Mouse (Mus musculus): ENCODE results near the gene Rcn1.

Gene Rcn1

DNA sequence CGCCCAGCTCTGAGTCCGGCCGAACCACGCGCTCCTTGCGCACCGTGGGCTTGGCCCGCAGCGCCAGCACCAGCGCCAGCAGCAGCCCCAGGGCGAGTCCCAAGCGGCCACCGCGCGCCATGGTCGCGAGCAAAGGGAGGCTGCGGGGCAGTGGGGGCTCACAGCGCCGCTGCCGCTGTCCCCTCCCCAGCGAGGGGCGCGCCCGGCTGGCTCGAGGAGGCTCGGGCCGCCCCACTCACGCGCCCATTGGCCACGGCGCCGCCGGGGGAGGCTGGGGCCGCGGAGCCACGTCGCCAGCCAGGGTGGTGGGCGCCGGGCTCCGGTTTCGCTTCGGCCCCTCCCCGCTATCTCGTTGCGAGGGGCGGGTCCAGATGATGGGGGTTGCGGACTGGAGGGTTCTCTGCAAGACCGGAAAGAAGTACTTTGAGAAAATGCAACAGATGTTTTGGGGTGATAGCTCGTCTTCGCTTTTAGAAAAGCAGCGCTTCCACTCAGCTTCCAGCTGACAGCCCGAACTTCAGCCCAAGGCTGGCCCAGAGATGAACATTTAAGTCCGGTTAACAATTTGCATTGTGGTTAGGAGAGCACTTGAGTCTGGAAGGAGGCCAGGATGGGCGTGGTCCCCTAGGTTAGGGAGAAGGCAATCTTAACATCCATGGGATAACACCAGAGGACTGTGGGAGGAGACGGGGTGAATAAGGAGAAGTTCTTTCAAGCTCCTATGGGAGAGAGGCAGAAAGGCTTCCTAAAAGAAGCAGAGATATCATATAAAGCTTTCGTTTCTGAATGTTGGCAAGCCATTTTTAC is at the start of gene Rcn1:
Rcn1 (minus strand) TSS at position 235 of the 807 bp plus-strand sequence.
- peak; percentile 52 for DNase-seq (ENCODE audit: extremely low spot score, low read depth, low spot score)

DNA sequence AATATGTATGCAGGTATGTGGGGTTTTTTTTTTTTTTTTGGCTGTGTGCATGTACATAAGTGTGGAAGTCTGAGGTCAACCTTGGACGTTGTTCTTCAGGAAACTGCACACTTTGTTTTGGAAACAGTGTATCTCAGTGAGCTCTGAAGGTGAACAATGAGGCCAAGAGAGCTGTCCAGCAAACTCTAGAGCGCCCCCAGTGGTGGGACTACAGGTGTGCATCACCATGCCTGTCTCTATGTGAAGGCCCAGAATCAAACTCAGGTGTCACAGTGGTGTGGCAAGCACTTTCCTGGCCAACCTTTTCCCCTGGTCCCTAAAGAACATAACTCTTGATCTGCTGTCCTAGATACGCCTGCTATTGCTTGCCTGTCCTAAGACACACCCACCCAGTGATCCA is 45.0 kb upstream of the Rcn1 start:
- no peak for DNase-seq (ENCODE audit: extremely low spot score, low read depth, low spot score)

DNA sequence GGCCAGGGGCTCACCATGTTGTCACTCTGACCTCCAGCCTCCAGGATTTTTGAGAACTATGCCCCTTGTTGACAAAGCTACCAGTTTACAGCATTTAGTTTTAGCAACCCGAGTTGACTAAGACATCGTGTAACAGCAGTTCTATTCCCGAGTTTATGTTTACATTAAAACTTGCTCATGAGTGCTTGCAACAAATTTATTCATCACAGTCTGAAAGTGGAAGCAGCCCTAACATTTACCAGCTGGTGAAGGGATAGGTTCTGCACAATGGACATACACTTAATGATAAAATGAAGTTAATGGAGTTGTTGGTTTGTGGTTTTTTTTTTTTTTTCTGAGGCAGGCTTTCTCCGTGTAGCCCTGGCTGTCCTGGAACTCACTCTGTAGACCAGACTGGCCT is 39.9 kb upstream of the Rcn1 start:
- no peak for DNase-seq (ENCODE audit: extremely low spot score, low read depth, low spot score)

DNA sequence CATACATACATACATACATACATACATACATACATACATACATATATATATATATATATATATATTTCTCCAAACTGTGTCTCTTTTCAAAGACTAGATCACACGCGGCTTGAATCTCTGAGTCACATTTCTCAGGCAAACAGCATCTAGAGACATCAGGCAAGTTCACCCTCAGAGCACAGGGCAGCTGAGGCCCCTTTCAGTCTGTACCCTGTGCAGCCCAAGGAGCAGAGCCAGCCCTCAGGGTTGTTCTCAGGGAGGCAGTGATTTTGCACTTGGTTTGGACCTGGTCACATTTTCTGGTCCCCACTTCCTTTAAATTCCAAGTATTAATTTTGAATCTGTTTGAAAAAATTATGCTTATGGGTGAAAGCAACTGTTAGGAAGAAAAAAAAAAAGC is 39.4 kb upstream of the Rcn1 start:
- no peak for DNase-seq (ENCODE audit: extremely low spot score, low read depth, low spot score)

DNA sequence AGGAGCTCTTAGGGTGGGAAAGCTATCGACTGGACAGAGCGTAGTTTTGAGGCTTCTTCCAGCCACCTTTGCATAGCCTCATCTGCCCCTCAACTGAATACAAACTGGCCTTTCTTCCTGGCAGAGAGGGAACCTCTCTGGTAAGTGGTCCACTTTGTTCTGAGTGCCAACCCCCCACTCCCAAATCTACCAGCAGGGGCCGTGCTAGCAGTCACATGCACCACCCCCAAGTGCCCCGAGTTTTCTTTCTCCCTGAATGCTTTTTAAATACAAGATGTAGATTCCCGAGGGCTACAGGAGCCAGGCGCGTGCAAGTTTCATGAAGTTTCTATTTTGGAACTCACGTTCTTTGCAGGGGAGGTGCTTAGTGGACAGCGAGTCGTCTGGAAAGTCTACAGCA is 33.8 kb upstream of the Rcn1 start:
- no peak for DNase-seq (ENCODE audit: extremely low spot score, low read depth, low spot score)

DNA sequence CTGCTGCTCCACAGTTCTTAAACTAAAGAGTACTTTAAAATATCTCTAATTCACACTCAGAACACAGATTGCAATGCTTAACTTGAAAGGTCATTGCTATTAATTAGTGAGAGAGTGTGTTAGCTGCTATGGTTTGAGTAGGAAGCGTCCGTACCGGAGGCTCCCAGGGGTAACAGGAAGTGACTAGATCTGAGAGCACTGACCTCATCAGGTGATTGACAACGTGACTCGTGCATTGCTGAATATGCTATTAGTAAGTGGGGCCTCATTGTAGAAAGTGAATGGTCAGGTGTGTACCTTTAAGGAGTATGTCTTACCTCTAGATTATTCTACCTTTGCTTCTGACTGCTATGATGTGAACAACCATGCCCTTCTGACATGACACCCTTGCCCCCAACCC is 31.3 kb upstream of the Rcn1 start:
- no peak for DNase-seq (ENCODE audit: extremely low spot score, low read depth, low spot score)

DNA sequence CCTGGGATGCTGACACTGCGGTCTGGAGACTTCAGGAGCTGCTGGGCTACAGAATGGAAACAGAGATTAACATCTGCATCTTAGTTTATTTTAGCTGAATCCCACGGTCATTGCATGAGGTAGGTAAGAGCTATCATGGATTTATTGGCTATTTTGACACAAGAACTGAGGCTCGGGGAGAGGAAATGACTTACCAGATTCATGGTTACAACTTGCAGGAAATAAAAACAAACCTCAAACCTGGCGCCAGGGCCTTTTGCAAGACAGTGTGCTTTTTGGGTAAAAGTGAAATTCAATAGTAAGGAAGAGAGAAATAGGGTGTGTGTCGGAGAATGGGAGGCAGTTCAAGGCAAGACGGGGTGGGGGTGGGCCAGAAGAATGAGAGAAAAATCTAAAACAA is 30.8 kb upstream of the Rcn1 start:
- no peak for DNase-seq (ENCODE audit: extremely low spot score, low read depth, low spot score)

DNA sequence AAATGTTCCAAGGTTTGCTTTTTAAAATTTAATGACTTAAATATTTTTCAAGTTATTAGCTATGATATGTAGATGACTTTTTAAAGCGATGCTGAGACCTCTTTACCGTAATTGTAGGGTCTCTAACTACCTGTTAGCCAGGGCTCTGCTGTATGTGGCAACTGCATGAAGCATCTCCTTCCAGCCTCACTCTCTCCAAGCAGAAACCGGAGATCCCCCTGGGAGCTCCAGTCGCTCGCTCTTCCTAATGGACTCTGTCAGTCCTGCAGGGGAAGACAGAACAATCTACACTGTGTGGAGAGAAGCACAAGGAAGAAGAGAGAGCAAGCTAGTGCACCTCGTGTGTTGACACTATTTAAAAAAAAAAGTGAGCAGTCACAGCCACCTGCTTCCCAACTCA is 29.3 kb upstream of the Rcn1 start:
- no peak for DNase-seq (ENCODE audit: extremely low spot score, low read depth, low spot score)

DNA sequence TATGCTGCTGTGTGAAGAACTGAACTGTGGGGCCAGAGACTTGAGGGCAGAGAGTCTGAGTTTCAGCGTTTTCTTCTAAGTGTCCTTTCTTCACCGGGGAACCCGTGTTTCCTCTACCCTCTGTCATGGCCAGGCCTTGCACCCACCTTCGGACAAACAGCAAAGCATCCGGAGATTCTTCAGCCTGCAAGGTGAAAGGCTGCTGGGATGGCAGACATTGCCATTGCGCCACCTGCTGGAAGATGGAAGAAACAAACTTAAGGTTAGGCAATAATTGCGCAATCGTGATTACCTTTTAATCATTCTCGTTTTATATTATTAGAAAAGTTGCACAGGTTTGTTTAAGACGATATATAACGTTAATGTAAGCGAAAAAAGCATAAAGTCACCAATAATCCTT is 28.9 kb upstream of the Rcn1 start:
- DNase-seq (ENCODE audit: extremely low spot score, low read depth, low spot score) = peak; percentile 66

DNA sequence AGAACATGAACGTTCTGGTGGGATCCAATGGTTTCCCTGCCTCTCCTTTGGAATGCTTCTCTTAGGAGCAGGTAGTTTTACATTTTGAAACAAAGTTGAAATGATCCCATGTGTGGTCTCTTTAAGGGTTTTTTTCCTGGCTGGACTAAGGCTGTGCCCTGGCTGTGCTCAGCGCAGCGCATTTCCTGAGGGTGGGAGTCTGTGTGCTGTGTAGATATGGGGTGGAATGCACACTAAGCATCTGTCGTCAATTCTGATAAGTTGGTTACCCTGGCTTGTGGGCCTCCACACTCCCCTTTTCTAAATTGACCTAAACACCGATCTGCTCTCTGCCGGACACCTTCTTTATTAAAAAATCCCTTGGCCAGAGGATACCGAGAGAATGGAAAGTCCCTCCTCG is 28.3 kb upstream of the Rcn1 start:
- no peak for DNase-seq (ENCODE audit: extremely low spot score, low read depth, low spot score)

DNA sequence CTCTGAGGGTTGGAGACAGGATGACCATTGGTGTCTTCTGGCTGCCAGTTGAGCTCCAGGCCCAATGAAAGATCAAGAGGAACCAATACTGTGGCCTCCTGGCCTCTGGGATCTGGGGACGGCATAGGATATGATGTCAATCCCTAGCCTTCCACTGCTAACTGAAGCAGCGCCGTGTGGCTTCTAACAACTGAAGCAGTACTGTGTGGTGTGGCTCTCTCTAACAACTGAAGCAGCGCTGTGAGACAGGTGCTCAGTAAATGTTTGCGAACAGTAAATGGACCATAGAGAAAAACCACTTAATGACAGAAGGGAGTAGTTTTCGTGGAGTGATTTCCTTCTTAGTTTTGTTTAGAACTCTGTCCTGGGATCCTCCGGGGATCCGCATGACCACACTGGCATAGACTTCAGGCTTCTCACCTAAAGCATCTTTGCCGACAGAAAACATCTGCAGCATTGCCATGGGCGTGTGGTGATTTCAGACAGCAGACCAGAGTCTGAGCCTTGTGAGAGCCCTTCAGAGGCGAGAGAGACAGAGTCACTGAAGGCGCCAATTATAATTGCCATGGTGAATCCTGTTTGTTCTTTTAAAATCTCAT is 19.6 kb upstream of the Rcn1 start:
- DNase-seq (ENCODE audit: extremely low spot score, low read depth, low spot score) = no peak

DNA sequence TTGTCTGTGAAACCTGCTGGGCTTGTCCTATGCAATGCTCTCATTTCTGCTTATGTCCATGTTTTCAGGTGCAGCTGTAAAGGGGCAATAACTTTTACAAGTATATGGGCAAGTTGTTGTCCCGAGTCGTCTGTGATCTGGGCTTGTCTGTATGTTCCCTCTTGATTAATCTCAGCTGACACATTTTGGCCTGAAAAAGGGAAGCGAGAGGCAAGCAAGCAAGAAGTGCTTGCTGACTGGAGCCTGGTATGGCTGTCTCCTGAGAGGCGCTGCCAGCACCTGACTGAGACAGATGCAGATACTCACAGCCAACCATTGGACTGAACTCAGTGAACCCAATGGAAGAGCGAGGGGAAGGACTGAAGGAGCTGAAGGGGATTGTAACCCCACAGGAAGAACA is 18.5 kb upstream of the Rcn1 start:
- no peak for DNase-seq (ENCODE audit: extremely low spot score, low read depth, low spot score)

DNA sequence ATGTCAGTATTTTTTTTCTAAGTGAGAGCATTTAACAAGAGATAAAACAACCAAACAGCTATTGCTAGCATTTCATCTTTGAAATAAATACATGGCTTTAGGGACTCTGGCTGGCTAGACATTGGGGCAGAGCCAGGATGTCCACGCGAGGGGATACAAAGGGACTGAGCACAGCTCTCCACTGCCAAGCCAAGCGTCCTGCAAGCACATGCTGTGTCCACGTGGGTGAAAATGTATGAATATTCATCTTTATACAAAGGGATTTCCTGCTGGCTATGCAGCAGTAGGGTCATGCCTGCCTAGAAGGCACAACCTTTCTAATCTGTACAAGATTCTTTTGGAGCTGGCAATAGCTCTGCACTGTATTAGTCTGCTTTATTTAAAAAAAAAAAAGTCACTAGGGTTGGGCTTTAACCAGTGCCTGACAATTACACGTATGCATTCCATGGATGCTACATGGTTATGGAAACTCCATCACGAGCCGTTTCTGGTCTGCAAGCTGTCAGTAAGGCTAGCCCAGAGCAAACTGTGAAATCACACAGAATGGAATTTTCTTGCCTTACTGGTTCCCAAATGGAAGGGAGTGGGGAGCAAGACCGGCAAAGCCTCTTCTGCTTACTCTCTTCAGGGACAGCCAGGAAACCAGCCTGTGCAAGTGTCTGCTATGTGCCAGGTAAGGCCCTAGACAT is 17.7 kb upstream of the Rcn1 start:
- no peak for DNase-seq (ENCODE audit: extremely low spot score, low read depth, low spot score)

DNA sequence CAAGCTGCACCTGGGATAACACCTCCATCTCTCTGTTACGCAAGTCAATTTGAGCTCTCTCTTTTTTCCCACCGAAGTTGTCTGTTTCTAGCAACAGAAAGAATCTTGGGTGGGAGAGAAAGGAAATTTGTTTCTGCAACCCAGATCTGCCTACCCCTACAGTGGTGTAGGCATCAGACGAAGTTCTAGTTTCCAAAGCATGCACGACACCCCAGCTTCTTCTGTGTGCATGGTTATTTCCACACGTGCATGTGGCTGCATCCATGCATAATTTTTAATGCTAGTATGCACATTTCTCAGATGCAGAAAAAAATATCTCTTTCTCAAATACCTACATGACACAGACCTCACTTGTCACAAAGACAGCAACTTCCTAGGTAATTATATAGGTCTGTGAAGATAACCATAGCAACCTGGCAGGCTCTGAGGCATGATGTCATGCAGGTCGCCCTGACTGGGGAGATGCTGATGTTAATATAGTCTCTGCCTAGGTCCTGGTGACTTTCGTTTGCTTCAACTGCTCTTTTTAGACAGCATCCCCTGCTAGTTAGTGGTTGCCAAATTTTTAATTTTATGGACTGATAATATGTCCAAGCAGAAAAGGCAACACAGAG is 17.0 kb upstream of the Rcn1 start:
- DNase-seq (ENCODE audit: extremely low spot score, low read depth, low spot score) = no peak

DNA sequence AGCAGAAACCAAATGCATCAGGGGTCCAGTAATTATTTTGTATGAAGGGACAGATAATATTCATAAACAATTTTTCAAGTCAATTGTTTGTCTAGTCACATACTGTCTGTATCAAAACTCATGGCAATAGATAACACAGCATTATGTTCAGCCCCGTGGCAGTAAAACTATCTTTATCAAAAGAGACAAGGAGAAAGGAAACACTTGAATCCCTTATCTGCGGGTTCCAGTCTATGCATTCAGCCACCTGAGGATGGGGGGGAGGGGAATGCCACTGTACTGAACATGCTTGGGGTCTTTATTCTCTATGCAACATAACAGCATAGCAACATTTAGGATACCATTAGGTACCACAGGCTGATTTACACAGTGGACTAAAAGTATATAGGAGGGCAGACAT is 15.2 kb upstream of the Rcn1 start:
- DNase-seq (ENCODE audit: extremely low spot score, low read depth, low spot score) = no peak

DNA sequence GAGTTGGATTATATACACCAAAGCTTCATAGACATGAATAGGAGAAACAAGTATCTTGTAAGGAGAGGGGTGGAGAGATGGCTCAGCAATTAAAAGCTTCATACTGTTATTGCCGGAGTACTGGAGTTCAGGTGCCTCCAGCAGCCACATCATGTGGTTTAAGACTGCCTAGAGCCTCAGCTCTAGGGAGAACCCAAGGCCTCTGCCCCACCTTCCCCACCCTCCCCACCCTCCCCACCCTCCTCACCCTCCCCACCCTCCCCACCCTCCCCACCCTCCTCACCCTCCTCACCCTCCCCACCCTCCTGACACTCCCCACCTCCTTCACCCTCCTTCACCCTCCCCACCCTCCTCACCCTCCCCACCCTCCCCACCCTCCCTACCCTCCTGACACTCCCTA is 10.1 kb upstream of the Rcn1 start:
- no peak for DNase-seq (ENCODE audit: extremely low spot score, low read depth, low spot score)

DNA sequence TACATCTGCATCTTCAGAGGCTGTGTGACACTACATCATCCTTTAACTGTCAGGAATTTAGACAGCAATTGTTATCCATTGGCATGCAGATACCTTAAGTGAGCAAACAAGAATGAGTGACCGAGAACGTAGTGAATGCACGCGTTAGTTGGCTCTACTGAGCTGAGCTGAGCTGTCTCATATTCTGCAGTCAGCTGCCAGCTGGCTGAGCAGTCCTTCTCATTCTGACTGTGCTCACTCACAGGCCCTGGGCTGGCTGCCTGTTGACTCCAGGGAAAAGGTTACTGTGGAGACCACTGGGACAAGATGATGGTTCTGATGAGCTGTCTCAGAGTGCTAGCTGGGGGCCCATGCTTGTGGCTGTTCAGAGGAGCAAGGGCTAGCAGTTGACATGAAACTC is 9.4 kb upstream of the Rcn1 start:
- DNase-seq (ENCODE audit: extremely low spot score, low read depth, low spot score) = no peak

DNA sequence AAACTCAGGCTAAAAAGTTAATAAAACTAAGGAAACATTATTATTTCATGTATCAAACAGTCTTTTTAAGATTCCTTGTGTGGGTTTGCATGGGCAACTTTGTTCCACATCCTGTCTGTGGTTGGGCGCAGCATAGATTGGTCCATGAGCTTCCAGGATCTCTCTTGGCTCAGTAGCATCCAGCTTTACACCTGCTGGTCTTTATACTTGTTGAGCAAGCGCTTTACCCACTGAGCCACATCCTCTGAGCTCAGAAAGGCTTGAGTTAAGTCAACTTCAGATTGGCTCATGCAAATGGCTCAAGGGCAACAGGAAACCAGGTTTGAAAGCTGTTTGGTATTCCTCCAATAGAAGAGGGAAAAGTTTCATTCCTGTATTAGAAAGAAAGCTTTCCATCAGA is 3.1 kb upstream of the Rcn1 start:
- no peak for DNase-seq (ENCODE audit: extremely low spot score, low read depth, low spot score)

DNA sequence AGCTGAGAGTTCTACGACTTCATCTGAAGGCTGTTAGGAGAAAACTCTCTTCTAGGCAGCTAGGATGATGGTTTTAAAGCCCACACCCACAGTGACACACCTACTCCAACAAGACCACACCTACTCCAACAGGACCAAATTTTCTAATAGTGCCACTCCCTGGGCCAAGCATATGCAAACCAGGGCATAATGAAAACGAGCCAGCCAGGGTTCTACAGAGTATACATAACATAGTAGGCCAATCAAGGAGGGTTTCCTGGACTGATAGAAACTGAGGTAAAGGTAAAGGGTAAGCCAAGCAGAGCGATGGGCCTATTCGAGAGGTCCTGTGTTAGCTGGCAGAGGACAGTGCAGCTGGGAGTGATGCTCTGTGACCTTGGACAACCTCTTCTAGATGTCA is 1.4 kb upstream of the Rcn1 start:
- DNase-seq (ENCODE audit: extremely low spot score, low read depth, low spot score) = no peak

DNA sequence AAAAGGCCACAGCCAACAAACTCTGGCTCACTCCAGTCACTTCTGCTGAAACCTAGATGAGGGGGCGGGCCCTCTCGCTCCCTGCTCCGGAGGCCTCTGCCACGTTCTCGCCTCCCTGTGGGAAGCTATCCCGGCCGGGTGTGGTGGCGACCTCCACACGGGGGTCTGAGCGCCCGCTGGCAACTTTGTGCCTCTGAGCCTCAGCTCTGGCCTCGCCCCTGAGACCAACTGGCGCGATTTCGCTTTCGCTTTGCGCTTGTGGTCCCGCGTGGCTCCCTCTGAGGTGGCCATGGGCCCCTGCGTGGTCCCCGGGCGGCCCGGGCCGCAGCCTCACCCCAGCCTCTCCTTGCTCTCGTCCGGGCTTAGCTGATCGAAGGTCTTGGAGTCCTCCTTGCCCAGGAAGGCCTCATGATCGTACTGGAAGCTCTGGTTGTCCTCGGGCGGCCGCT is 459 bp downstream of the Rcn1 start:
- no peak for DNase-seq (ENCODE audit: extremely low spot score, low read depth, low spot score)

DNA sequence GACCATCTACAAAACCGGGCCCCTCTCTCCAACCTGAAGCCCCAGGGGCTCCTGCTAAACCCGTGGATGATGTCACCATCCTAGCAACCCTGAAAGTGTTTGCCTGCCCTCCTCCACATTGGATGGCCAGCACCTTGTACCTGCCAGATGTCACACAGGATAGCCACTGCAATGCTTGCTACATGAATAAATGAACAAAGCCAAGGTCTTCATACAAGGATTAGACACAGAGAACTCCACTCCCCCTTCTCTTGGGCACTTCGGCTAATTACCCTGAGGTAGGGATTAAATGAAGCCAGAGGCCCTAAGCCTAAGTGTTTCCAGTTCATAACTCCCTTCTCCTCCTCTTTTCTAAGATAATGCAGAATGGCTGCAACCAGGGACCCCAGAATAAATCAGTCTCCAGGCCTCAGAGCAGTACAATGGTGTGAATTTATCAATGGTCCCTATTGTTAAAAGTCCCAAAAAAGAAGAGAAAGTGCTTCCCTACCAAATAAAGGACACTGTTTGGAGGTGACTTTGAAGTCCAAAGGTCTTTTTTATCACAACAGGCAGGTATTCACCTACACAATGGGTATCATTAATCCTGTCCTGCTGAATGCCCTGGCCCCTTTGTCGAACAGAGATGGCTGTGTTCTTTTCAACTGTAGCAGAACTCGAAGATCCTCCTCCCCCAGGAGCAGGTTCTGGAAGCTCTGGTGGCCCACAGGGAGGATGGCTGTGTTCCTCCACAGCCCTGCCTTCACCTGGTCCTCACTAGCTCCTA is 1.5 kb downstream of the Rcn1 start:
- no peak for DNase-seq (ENCODE audit: extremely low spot score, low read depth, low spot score)

Measured in hindlimb bud, embryonic 11.5 days (tissue).